Mouse (Mus musculus): ENCODE measurements around the gene Kbtbd4.

DNA sequence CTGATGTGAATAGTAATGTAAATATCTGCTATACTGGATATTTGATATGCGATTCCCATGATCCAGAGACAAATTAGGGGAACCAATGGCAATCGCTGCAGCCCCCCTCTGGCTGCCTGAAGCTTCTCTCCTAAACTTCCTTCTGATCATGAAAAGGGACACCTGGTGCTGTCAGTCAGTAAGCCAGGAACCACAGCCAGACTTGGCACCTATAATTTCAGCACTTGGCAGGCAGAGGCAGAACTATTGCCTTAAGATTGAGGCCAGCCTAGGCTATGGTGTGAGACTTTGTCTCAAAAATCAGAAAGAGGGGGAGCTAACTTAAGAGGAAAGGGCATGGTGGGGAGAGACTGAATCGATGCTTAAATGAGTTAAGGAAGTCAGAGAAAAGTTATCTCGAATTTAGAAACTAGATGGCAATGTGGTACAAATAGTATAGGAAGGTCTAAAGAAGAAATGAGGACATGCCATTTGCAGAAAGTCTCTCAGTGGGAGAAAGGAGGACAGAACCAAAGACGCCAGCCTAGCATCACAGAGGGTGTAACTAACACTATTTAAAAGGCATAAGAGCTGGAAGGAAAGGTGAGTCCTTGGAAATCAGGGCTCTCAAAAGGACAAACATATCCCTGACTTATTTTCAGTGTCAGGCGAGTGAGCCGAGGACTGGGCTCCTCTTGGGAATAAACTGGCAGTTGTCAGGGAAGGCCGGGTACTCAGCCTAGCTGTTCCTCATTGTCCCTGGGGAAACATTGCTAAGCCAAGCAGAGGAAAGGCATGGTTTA is 33.2 kb upstream of the Kbtbd4 start:
- TF ChIP-seq MAFK (IDR thresholded peaks at IDR 0.05; ENCODE audit: insufficient read depth, low read depth, low read length), result no peak
- TF ChIP-seq HCFC1 (IDR thresholded peaks at IDR 0.05; ENCODE audit: borderline replicate concordance, insufficient read depth, low read length), result no peak
- TF ChIP-seq CHD2 (IDR thresholded peaks at IDR 0.05; ENCODE audit: low read depth, low read length), result no peak
- no peak for TF ChIP-seq ZC3H11A (IDR thresholded peaks at IDR 0.05; ENCODE audit: borderline replicate concordance, low read depth, low read length)

All from ES-E14 (cell line).